Mouse (Mus musculus): ENCODE data around the gene Mcu. TPM values are rescaled to one million over a fixed set of nuclear protein-coding genes. Genes with fewer than 3 reads are reported as not detected.

Gene Mcu
- polyA plus RNA-seq, 1 experiment from 2014 or later = 19.4 TPM

- H3K27ac ChIP-seq = peak overlapping the region; percentile 43; the same call in 1 of the 2 replicates
- H3K27me3 ChIP-seq (ENCODE audit: insufficient read depth, poor library complexity, severe bottlenecking) = no peaks in the 10 kb centered on the region
- H3K9me3 ChIP-seq = no peaks in the 10 kb centered on the region
- H3K4me1 ChIP-seq = peaks cover 38% of the 10 kb centered on the region
- 77% methylated on average over 9 of the region's 9 CpGs for WGBS
- no peak overlapping the region for H3K4me3 ChIP-seq
- peaks cover 2% of the 10 kb centered on the region; the same call in 1 of the 2 replicates for H3K36me3 ChIP-seq
- DNase-seq (ENCODE audit: low spot score) = no peak
These were observed 104.3 kb downstream of the Mcu start for GRCm38 (mm10) chr10:59512173-59512572.

GRCm38 (mm10) chr10:59511427-59511963 lies 105.0 kb downstream of the Mcu start:
- no peak overlapping the region for H3K4me3 ChIP-seq
- H3K36me3 ChIP-seq = peaks cover 2% of the 10 kb centered on the region; the same call in 1 of the 2 replicates
- H3K27ac ChIP-seq = peak overlapping the region; percentile 43; the same call in 1 of the 2 replicates
- H3K4me1 ChIP-seq = peaks cover 38% of the 10 kb centered on the region
- WGBS = 62% methylated on average over 14 of the region's 14 CpGs
- H3K9me3 ChIP-seq = no peaks in the 10 kb centered on the region
- no peak for DNase-seq (ENCODE audit: low spot score)
- H3K27me3 ChIP-seq (ENCODE audit: insufficient read depth, poor library complexity, severe bottlenecking) = no peaks in the 10 kb centered on the region

- WGBS = 66% methylated on average over 14 of the region's 14 CpGs
- no peak for DNase-seq (ENCODE audit: low spot score)
- peaks cover 38% of the 10 kb centered on the region for H3K4me1 ChIP-seq
- no peaks in the 10 kb centered on the region for H3K27me3 ChIP-seq (ENCODE audit: insufficient read depth, poor library complexity, severe bottlenecking)
- H3K27ac ChIP-seq = peak overlapping the region; percentile 43
- peaks cover 2% of the 10 kb centered on the region; the same call in 1 of the 2 replicates for H3K36me3 ChIP-seq
- H3K4me3 ChIP-seq = no peak overlapping the region
- no peaks in the 10 kb centered on the region for H3K9me3 ChIP-seq
These were observed 105.6 kb downstream of the Mcu start for GRCm38 (mm10) chr10:59510713-59511426.

GRCm38 (mm10) chr10:59509197-59509596 lies 107.3 kb downstream of the Mcu start:
- H3K4me3 ChIP-seq = no peak overlapping the region
- H3K27ac ChIP-seq = no peak overlapping the region
- DNase-seq (ENCODE audit: low spot score) = no peak
- no peaks in the 10 kb centered on the region for H3K27me3 ChIP-seq (ENCODE audit: insufficient read depth, poor library complexity, severe bottlenecking)
- peaks cover 2% of the 10 kb centered on the region; the same call in 1 of the 2 replicates for H3K36me3 ChIP-seq
- peaks cover 27% of the 10 kb centered on the region for H3K4me1 ChIP-seq
- no peaks in the 10 kb centered on the region for H3K9me3 ChIP-seq
- 88% methylated on average over 4 of the region's 4 CpGs for WGBS

GRCm38 (mm10) chr10:59506711-59507110 lies 109.8 kb downstream of the Mcu start:
- no peak for DNase-seq (ENCODE audit: low spot score)
- WGBS = 80% methylated on average over 5 of the region's 5 CpGs
- H3K9me3 ChIP-seq = no peaks in the 10 kb centered on the region
- H3K27ac ChIP-seq = no peak overlapping the region
- H3K4me1 ChIP-seq = peaks cover 32% of the 10 kb centered on the region
- H3K4me3 ChIP-seq = no peak overlapping the region
- H3K36me3 ChIP-seq = peaks cover 2% of the 10 kb centered on the region; the same call in 1 of the 2 replicates
- H3K27me3 ChIP-seq (ENCODE audit: insufficient read depth, poor library complexity, severe bottlenecking) = no peaks in the 10 kb centered on the region

GRCm38 (mm10) chr10:59504291-59504690 lies 112.2 kb downstream of the Mcu start:
- Histone ChIP-seq H3K4me1 (peaks cover 18% of the 10 kb centered on the region), H3K27me3 (ENCODE audit: insufficient read depth, poor library complexity, severe bottlenecking) (no peaks in the 10 kb centered on the region), H3K4me3 (no peak overlapping the region), H3K27ac (no peak overlapping the region), H3K9me3 (no peaks in the 10 kb centered on the region), H3K36me3 (no peaks in the 10 kb centered on the region)
- DNase-seq (ENCODE audit: low spot score) = no peak
- WGBS = 89% methylated on average over 3 of the region's 3 CpGs

GRCm38 (mm10) chr10:59503433-59504210 lies 112.9 kb downstream of the Mcu start:
- H3K4me1 ChIP-seq = peaks cover 18% of the 10 kb centered on the region
- no peak for DNase-seq (ENCODE audit: low spot score)
- no peaks in the 10 kb centered on the region for H3K36me3 ChIP-seq
- WGBS = 57% methylated on average over 31 of the region's 31 CpGs
- no peaks in the 10 kb centered on the region for H3K9me3 ChIP-seq
- H3K4me3 ChIP-seq = peak overlapping the region; percentile 20; the same call in 1 of the 2 replicates
- H3K27ac ChIP-seq = peak overlapping the region; percentile 36; the same call in 1 of the 2 replicates
- no peaks in the 10 kb centered on the region for H3K27me3 ChIP-seq (ENCODE audit: insufficient read depth, poor library complexity, severe bottlenecking)

GRCm38 (mm10) chr10:59502381-59502780 lies 114.1 kb downstream of the Mcu start:
- WGBS = 78% methylated on average over 12 of the region's 12 CpGs
- H3K36me3 ChIP-seq = no peaks in the 10 kb centered on the region
- peaks cover 18% of the 10 kb centered on the region for H3K4me1 ChIP-seq
- H3K9me3 ChIP-seq = no peaks in the 10 kb centered on the region
- no peak overlapping the region for H3K4me3 ChIP-seq
- no peaks in the 10 kb centered on the region for H3K27me3 ChIP-seq (ENCODE audit: insufficient read depth, poor library complexity, severe bottlenecking)
- peak overlapping the region; percentile 62 for H3K27ac ChIP-seq
- DNase-seq (ENCODE audit: low spot score) = no peak

GRCm38 (mm10) chr10:59501761-59502160 lies 114.7 kb downstream of the Mcu start:
- Histone ChIP-seq H3K9me3 (no peaks in the 10 kb centered on the region), H3K36me3 (no peaks in the 10 kb centered on the region), H3K27ac (peak overlapping the region; percentile 62), H3K4me3 (no peak overlapping the region), H3K27me3 (ENCODE audit: insufficient read depth, poor library complexity, severe bottlenecking) (no peaks in the 10 kb centered on the region), H3K4me1 (peaks cover 18% of the 10 kb centered on the region)
- DNase-seq (ENCODE audit: low spot score) = no peak
- WGBS = 78% methylated on average over 9 of the region's 9 CpGs

- no peak overlapping the region for H3K27ac ChIP-seq
- no peak overlapping the region for H3K4me3 ChIP-seq
- H3K4me1 ChIP-seq = peaks cover 18% of the 10 kb centered on the region
- DNase-seq (ENCODE audit: low spot score) = no peak
- no peaks in the 10 kb centered on the region for H3K36me3 ChIP-seq
- 76% methylated on average over 3 of the region's 3 CpGs for WGBS
- H3K9me3 ChIP-seq = no peaks in the 10 kb centered on the region
- H3K27me3 ChIP-seq (ENCODE audit: insufficient read depth, poor library complexity, severe bottlenecking) = no peaks in the 10 kb centered on the region
These were observed 116.3 kb downstream of the Mcu start for GRCm38 (mm10) chr10:59500225-59500624.

GRCm38 (mm10) chr10:59497019-59497418 lies 119.5 kb downstream of the Mcu start:
- peaks cover 12% of the 10 kb centered on the region for H3K4me1 ChIP-seq
- no peak overlapping the region for H3K27ac ChIP-seq
- no peaks in the 10 kb centered on the region for H3K9me3 ChIP-seq
- no peaks in the 10 kb centered on the region for H3K27me3 ChIP-seq (ENCODE audit: insufficient read depth, poor library complexity, severe bottlenecking)
- 92% methylated on average over 11 of the region's 11 CpGs for WGBS
- no peak for DNase-seq (ENCODE audit: low spot score)
- H3K36me3 ChIP-seq = peaks cover under 1% of the 10 kb centered on the region; the same call in 1 of the 2 replicates
- no peak overlapping the region for H3K4me3 ChIP-seq

GRCm38 (mm10) chr10:59494917-59495316 lies 121.6 kb downstream of the Mcu start:
- 81% methylated on average over 8 of the region's 8 CpGs for WGBS
- Histone ChIP-seq H3K9me3 (peaks cover 7% of the 10 kb centered on the region; the same call in 1 of the 2 replicates), H3K36me3 (peaks cover 14% of the 10 kb centered on the region), H3K27ac (no peak overlapping the region), H3K4me1 (peaks cover 9% of the 10 kb centered on the region; the same call in 1 of the 2 replicates), H3K27me3 (ENCODE audit: insufficient read depth, poor library complexity, severe bottlenecking) (no peaks in the 10 kb centered on the region), H3K4me3 (no peak overlapping the region)
- DNase-seq (ENCODE audit: low spot score) = no peak

- peaks cover 9% of the 10 kb centered on the region; the same call in 1 of the 2 replicates for H3K4me1 ChIP-seq
- peak overlapping the region; percentile 29; the same call in 1 of the 2 replicates for H3K27ac ChIP-seq
- H3K36me3 ChIP-seq = peaks cover 22% of the 10 kb centered on the region
- no peak overlapping the region for H3K4me3 ChIP-seq
- H3K9me3 ChIP-seq = peaks cover 7% of the 10 kb centered on the region; the same call in 1 of the 2 replicates
- no peak for DNase-seq (ENCODE audit: low spot score)
- H3K27me3 ChIP-seq (ENCODE audit: insufficient read depth, poor library complexity, severe bottlenecking) = no peaks in the 10 kb centered on the region
- WGBS = 23% methylated on average over 2 of the region's 2 CpGs
These were observed 122.4 kb downstream of the Mcu start for GRCm38 (mm10) chr10:59494044-59494443.

All from heart, embryonic 10.5 days (tissue).